Mouse (Mus musculus): ENCODE measurements around the gene Klhl26.

Gene Klhl26

GRCm38 (mm10) chr8:70440246-70440645 lies 36.5 kb downstream of the Klhl26 start:
- DNase-seq, result no peak

- DNase-seq, result no peak
Measured at GRCm38 (mm10) chr8:70439848-70440179, 37.0 kb downstream of the Klhl26 start.

- DNase-seq, result peak; percentile 98
Measured at GRCm38 (mm10) chr8:70439055-70439847, 37.5 kb downstream of the Klhl26 start, which contains the start of gene Crtc1. Gene Crtc1 (minus strand): TSS chr8:70439579.

GRCm38 (mm10) chr8:70438423-70438822 lies 38.3 kb downstream of the Klhl26 start:
- DNase-seq, result no peak

- DNase-seq, result no peak
Measured at GRCm38 (mm10) chr8:70435156-70435555, 41.6 kb downstream of the Klhl26 start.

GRCm38 (mm10) chr8:70432991-70433536 lies 43.7 kb downstream of the Klhl26 start:
- DNase-seq, result no peak

GRCm38 (mm10) chr8:70431213-70431612 lies 45.6 kb downstream of the Klhl26 start:
- no peak for DNase-seq

- DNase-seq, result no peak
Measured at GRCm38 (mm10) chr8:70426300-70426907, 50.4 kb downstream of the Klhl26 start.

GRCm38 (mm10) chr8:70422722-70423121 lies 54.0 kb downstream of the Klhl26 start:
- DNase-seq, result no peak

GRCm38 (mm10) chr8:70421349-70422104 lies 55.2 kb downstream of the Klhl26 start:
- DNase-seq, result peak; percentile 49

GRCm38 (mm10) chr8:70419879-70420643 lies 56.7 kb downstream of the Klhl26 start:
- DNase-seq, result no peak

GRCm38 (mm10) chr8:70418954-70419353 lies 57.8 kb downstream of the Klhl26 start:
- DNase-seq, result peak; percentile 70

- DNase-seq, result peak; percentile 62
Measured at GRCm38 (mm10) chr8:70417914-70418313, 58.9 kb downstream of the Klhl26 start.

- DNase-seq, result peak; percentile 77
Measured at GRCm38 (mm10) chr8:70416941-70417340, 59.8 kb downstream of the Klhl26 start.

- peak; percentile 60 for DNase-seq
Measured at GRCm38 (mm10) chr8:70415540-70416451, 61.0 kb downstream of the Klhl26 start.

GRCm38 (mm10) chr8:70414310-70414946 lies 62.3 kb downstream of the Klhl26 start:
- no peak for DNase-seq

- DNase-seq, result peak; percentile 70
Measured at GRCm38 (mm10) chr8:70410281-70410680, 66.5 kb downstream of the Klhl26 start.

GRCm38 (mm10) chr8:70409455-70409871 lies 67.3 kb downstream of the Klhl26 start:
- DNase-seq, result peak; percentile 72

- DNase-seq, result no peak
Measured at GRCm38 (mm10) chr8:70409019-70409418, 67.7 kb downstream of the Klhl26 start.

- DNase-seq, result peak; percentile 60
Measured at GRCm38 (mm10) chr8:70408301-70408700, 68.5 kb downstream of the Klhl26 start.
